Mouse (Mus musculus) megakaryocyte, embryonic 14.5 days (primary cell): ENCODE results near the gene Gpc6.

ENCODE experiments used
- FLI1 ChIP-seq: IDR thresholded peaks from 2 replicates; pipeline ENCODE4 v1.6.1; 2012; ENCODE audit warnings: low read length, inconsistent platforms, mixed read lengths
- GATA1 ChIP-seq: IDR thresholded peaks from 3 replicates; pipeline ENCODE4 v1.6.1; 2012; ENCODE audit warnings: mixed read lengths, low read length, inconsistent platforms, borderline replicate concordance

GRCm38 (mm10) chr14:117157426-117157825 lies 232.3 kb downstream of the Gpc6 start:
- TF ChIP-seq GATA1 (no peak), FLI1 (no peak)
